Mouse (Mus musculus): ENCODE results near the gene Srsf9. TPM values are rescaled to one million over a fixed set of nuclear protein-coding genes. Genes with fewer than 3 reads are reported as not detected.

The Srsf9 gene
- total RNA-seq (2023): 10 to 100 TPM; 68.7 to 79.8 TPM

DNA sequence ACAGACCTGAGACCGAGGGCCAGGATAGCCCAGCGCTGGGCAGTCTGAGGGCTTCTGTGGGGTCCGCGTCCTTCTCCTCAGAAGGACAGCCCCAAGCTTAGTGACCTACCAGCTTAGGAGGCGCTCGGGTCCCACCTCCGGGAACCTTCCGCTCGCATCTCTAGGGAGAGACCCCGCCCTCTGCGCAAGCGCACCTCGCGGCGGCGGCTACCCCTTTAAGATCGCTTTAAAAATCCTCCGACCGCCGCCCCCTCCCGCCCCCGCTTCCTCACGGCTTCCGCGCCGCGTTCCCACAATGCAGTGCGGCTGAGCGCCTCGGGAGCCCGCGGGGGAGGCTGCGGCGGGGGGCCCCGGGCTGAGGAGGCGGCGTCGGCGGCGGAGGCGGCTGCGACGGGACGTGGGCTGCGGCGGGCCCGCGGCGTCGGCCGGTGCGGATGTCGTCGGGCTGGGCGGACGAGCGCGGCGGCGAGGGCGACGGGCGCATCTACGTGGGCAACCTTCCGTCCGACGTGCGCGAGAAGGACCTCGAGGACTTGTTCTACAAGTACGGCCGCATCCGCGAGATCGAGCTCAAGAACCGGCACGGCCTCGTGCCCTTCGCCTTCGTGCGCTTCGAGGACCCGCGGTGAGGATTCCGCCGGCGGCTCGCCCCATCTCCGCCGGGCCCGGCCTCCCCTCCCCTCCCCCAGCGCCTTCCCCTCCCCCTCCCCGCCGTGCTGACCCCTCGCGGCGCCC, at the start of gene Srsf9:
Gene Srsf9, plus strand, starts transcription at position 303 of the 735 bp plus-strand sequence.

GRCm38 (mm10) chr5:115279226-115280049, 47.5 kb upstream of the Srsf9 start, which contains the start of gene Coq5:
Gene Coq5 (plus strand): TSS chr5:115279666.

GRCm38 (mm10) chr5:115300792-115301614, 26.0 kb upstream of the Srsf9 start, which contains the start of gene Dynll1:
Gene Dynll1 (minus strand): TSS chr5:115300999.

GRCm38 (mm10) chr5:115340577-115341313, 13.8 kb downstream of the Srsf9 start, which contains the start of the genes Gatc and Triap1:
Gene Gatc (minus strand): TSS chr5:115341178.
Gene Triap1 (plus strand): TSS chr5:115341225.

DNA sequence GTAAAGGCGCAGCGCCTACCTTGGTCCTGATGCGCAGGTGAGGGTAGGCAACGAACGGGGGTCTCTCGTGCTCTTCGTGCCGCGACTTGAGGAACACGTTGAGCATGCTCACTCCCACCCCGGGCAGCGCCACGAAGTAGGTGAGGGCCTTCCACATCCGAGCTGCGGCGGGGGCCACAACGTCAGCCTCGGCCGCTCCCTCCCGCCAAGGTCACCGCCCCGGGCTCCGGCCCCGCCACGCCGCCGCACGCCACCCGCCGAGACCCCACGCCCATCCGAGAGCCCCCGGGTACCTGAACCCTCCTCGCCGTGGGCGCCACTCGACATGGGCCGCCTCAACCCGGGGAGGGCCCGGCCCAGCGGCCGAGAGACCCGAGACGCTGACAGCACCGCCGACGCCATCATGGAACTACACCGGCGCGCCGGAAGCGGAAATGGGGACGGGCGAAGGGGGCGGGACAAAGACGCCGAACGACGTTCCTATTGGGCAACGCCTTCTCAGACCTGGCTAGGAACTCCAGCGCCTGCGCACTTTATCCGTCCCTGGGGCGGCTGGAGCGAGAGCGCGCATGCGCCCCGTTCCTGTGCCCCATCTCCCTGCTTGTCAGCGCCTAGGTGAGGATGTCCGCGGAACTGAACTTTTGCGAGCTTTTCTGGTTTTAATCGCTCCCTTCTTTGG, 21.7 kb downstream of the Srsf9 start, which contains the start of gene Cox6a1:
Gene Cox6a1, minus strand, starts transcription at position 436 of the 679 bp plus-strand sequence.

Other genes with a start within 250 kb of the Srsf9 start
- not detected for gene Gm10401, start 228.9 kb upstream of the Srsf9 start, total RNA-seq (2023)
- gene Acads, start 207.8 kb upstream of the Srsf9 start, total RNA-seq (2023): 10 to 100 TPM; 27.5 to 31.8 TPM
- 10 to 100 TPM; 23.3 to 24.0 TPM for gene Unc119b, start 192.2 kb upstream of the Srsf9 start, total RNA-seq (2023)
- gene Mlec, start 169.0 kb upstream of the Srsf9 start, total RNA-seq (2023): 10 to 100 TPM; 63.5 to 67.1 TPM
- gene Cabp1, start 132.8 kb upstream of the Srsf9 start, total RNA-seq (2023): not detected
- 10 to 100 TPM; 26.9 to 31.7 TPM for gene Pop5, start 91.3 kb upstream of the Srsf9 start, total RNA-seq (2023)
- 100 to 1,000 TPM; 150 to 169 TPM for gene Rnf10, start 54.3 kb upstream of the Srsf9 start, total RNA-seq (2023)
- gene Coq5, start 47.5 kb upstream of the Srsf9 start, total RNA-seq (2023): 10 to 100 TPM; 17.6 to 19.3 TPM
- gene Dynll1, start 26.2 kb upstream of the Srsf9 start, total RNA-seq (2023): 100 to 1,000 TPM; 216 to 251 TPM
- gene Gatc, start 14.0 kb downstream of the Srsf9 start, total RNA-seq (2023): 10 to 100 TPM; 19.0 to 20.6 TPM
- gene Triap1, start 14.0 kb downstream of the Srsf9 start, total RNA-seq (2023): 10 to 100 TPM; 25.1 to 28.6 TPM
- 100 to 1,000 TPM; 246 to 260 TPM for gene Cox6a1, start 21.8 kb downstream of the Srsf9 start, total RNA-seq (2023)
- gene Msi1, start 102.4 kb downstream of the Srsf9 start, total RNA-seq (2023): not detected
- gene Pla2g1b, start 139.1 kb downstream of the Srsf9 start, total RNA-seq (2023): not detected
- 10 to 100 TPM in 1 of 2 experiments, 1 to 10 TPM in 1; 8.0 to 11.5 TPM for gene Sirt4, start 157.5 kb downstream of the Srsf9 start, total RNA-seq (2023)
- 100 to 1,000 TPM; 227 to 234 TPM for gene Pxn, start 179.5 kb downstream of the Srsf9 start, total RNA-seq (2023)
- gene Rplp0, start 232.3 kb downstream of the Srsf9 start, total RNA-seq (2023): 1,000 to 10,000 TPM; 1,287 TPM
- 10 to 100 TPM; 51.3 to 51.6 TPM for gene Gcn1l1, start 238.1 kb downstream of the Srsf9 start, total RNA-seq (2023)